Mouse (Mus musculus): ENCODE data around the gene Dctn5. TPM values are rescaled to one million over a fixed set of nuclear protein-coding genes. Genes with fewer than 3 reads are reported as not detected.

The Dctn5 gene
- polyA plus RNA-seq, 1 experiment from 2014 or later: 33.1 TPM

DNA sequence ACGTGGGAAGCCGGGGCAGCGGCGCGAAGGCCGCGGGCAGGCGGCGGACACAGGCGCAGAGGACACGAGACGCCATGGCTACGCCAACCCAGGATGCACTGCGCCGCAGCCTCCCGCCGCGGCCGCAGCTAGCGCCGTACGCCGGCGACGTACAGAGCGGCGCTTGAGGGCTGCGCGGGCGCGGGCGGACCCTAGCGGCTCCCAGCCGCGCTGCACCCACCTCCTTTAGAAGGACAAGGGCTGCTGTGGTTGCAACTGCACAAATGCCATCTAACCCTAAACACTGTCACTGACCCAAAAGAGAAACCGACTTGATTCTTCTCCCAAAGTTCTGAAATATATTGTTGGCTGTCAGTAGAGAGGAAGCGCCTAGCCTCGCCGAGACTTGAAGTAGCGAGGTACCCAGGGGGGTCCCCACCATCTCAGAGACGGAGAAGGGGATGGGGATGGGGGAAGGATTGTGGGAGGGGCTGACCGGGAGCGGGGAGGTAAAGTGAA is 31.0 kb upstream of the Dctn5 start, which contains the start of gene Ndufab1:
Gene Ndufab1 (minus strand): TSS at position 140 of the 498 bp plus-strand sequence.
- H3K27ac ChIP-seq (ENCODE audit: low read depth): peak within 1 kb of the TSS; percentile 72
- peak within 1 kb of the TSS; percentile 85 for H3K4me3 ChIP-seq (ENCODE audit: low read depth, low read length)
- no peaks in the 10 kb centered on the region for H3K9me3 ChIP-seq (ENCODE audit: low read length)
- WGBS (ENCODE audit: insufficient replicate concordance): under 1% methylated on average over 28 of the region's 43 CpGs
- H3K4me2 ChIP-seq (ENCODE audit: low read depth, low read length): peak within 1 kb of the TSS; percentile 80
- TF ChIP-seq EP300 (IDR thresholded peaks at IDR 0.05; ENCODE audit: low read depth): no peak
- TF ChIP-seq CTCF (IDR thresholded peaks at IDR 0.05; ENCODE audit: low read depth): peak; percentile 82
- ATAC-seq (peak; percentile 100), DNase-seq (peak; percentile 89)
- peaks cover 9% of the 10 kb centered on the region for H3K4me1 ChIP-seq (ENCODE audit: insufficient read depth)
- no peaks in the 10 kb centered on the region for H3K27me3 ChIP-seq (ENCODE audit: insufficient read depth, low read length)
- H3K36me3 ChIP-seq (replicated peaks; ENCODE audit: insufficient read depth, low read length): peaks cover 12% of the 10 kb centered on the region
- peak within 1 kb of the TSS; percentile 90 for H3K9ac ChIP-seq (replicated peaks)

DNA sequence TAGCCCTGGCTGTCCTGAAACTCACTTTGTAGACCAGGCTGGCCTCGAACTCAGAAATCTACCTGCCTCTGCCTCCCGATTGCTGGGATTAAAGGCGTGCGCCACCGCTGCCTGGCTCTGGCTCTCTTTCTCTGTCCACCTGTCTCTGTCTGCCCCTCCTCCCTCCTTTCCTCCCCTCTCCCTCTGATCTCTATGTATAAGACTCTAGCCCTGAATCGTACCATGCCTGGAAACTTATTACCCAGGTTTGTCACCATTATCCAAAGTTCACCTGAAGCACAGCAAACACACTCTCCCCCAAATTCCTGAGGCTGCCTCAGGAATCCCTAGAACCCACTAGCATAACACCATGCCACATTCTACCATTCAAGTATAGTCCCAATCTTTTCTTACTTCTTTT is 24.6 kb upstream of the Dctn5 start:
- Histone ChIP-seq H3K36me3 (replicated peaks; ENCODE audit: insufficient read depth, low read length) (peaks cover 31% of the 10 kb centered on the region), H3K9me3 (ENCODE audit: low read length) (no peaks in the 10 kb centered on the region)

DNA sequence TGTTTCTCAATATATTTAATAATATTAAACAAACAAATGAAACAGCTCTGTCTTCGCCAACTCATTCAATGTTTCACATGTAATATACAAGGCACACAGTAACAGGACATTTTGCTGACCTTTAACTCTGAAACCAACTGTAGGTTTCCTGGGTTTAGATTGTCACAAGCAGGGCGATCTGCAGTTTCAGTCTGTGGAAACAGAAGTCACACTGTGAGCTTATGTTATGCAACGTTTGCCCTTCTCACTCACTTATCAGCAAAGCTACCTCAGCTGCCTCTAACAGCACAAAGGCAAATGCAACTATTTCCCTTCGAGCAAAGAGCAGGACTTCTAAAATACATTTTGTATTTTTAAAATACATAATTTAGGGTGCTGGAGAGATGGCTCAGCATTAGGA is 9.3 kb upstream of the Dctn5 start:
- Histone ChIP-seq H3K4me3 (ENCODE audit: low read depth, low read length) (no peak overlapping the region), H3K9ac (replicated peaks) (no peak overlapping the region), H3K4me2 (ENCODE audit: low read depth, low read length) (no peak overlapping the region), H3K27me3 (ENCODE audit: insufficient read depth, low read length) (no peaks in the 10 kb centered on the region), H3K36me3 (replicated peaks; ENCODE audit: insufficient read depth, low read length) (peaks cover 37% of the 10 kb centered on the region), H3K27ac (ENCODE audit: low read depth) (peak overlapping the region; percentile 23; the same call in 1 of the 2 replicates), H3K9me3 (ENCODE audit: low read length) (no peaks in the 10 kb centered on the region), H3K4me1 (ENCODE audit: insufficient read depth) (peaks cover 2% of the 10 kb centered on the region; the same call in 1 of the 2 replicates)
- DNase-seq (no peak), ATAC-seq (peak; percentile 56)
- no peak for TF ChIP-seq EP300 (IDR thresholded peaks at IDR 0.05; ENCODE audit: low read depth)
- WGBS (ENCODE audit: insufficient replicate concordance): 53% methylated on average over 4 of the region's 4 CpGs

More for the DNA sequence above, 24.6 kb upstream of the Dctn5 start:
- Histone ChIP-seq H3K4me2 (ENCODE audit: low read depth, low read length) (no peak overlapping the region), H3K9ac (replicated peaks) (no peak overlapping the region), H3K27ac (ENCODE audit: low read depth) (no peak overlapping the region), H3K4me3 (ENCODE audit: low read depth, low read length) (no peak overlapping the region), H3K27me3 (ENCODE audit: insufficient read depth, low read length) (no peaks in the 10 kb centered on the region), H3K4me1 (ENCODE audit: insufficient read depth) (no peaks in the 10 kb centered on the region)
- 75% methylated on average over 6 of the region's 6 CpGs for WGBS (ENCODE audit: insufficient replicate concordance)
- ATAC-seq (no peak), DNase-seq (no peak)
- TF ChIP-seq CTCF (IDR thresholded peaks at IDR 0.05; ENCODE audit: low read depth) (no peak), EP300 (IDR thresholded peaks at IDR 0.05; ENCODE audit: low read depth) (no peak)

DNA sequence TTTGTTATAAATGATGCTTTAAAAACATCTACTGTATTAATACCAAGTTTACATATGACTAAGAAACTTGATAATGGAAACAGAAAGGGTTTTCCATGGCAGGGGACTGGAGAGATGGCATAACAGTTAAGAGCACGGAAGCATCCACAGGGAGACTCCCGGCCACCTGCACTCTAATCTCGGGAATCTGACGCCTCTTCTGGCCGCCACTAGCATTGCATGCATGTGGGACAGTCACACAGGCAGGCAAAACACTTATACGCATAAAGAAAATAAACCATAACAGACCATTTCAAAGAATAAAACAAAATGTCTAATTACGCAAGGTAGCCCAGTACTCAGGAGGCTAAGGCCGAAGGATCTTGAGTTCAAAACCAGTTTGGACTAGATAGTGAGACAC is 7.2 kb upstream of the Dctn5 start:
- 82% methylated on average over 8 of the region's 8 CpGs for WGBS (ENCODE audit: insufficient replicate concordance)

DNA sequence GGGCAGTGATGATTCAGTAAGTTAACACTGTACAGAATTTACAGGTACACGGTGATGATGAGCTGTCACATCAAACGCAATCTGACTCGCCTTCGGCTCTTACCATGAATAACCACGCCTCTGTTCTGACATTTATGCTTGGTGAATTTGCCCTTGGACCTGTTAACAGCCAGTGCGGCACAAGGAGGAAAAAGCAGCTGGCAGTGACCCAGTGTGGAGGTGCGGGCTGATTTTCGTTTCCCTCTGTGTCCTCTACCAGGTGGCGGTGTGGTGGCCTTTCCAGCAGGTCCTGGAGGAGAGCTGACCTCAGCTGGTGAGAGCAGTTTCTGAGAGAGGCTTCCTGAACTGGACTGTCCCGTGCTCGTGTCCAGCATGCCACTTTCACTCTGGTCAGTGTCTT is 5.9 kb upstream of the Dctn5 start:
- no peak overlapping the region for H3K4me2 ChIP-seq (ENCODE audit: low read depth, low read length)
- H3K4me3 ChIP-seq (ENCODE audit: low read depth, low read length): no peak overlapping the region
- TF ChIP-seq EP300 (IDR thresholded peaks at IDR 0.05; ENCODE audit: low read depth) (no peak), CTCF (IDR thresholded peaks at IDR 0.05; ENCODE audit: low read depth) (no peak)
- no peak overlapping the region for H3K9ac ChIP-seq (replicated peaks)
- H3K4me1 ChIP-seq (ENCODE audit: insufficient read depth): peaks cover 2% of the 10 kb centered on the region
- DNase-seq (no peak), ATAC-seq (no peak)
- peaks cover 34% of the 10 kb centered on the region for H3K36me3 ChIP-seq (replicated peaks; ENCODE audit: insufficient read depth, low read length)
- no peaks in the 10 kb centered on the region for H3K27me3 ChIP-seq (ENCODE audit: insufficient read depth, low read length)
- no peak overlapping the region for H3K27ac ChIP-seq (ENCODE audit: low read depth)
- no peaks in the 10 kb centered on the region for H3K9me3 ChIP-seq (ENCODE audit: low read length)
- WGBS (ENCODE audit: insufficient replicate concordance): 88% methylated on average over 11 of the region's 11 CpGs

More for the DNA sequence above, 7.2 kb upstream of the Dctn5 start:
- Histone ChIP-seq H3K27me3 (ENCODE audit: insufficient read depth, low read length) (no peaks in the 10 kb centered on the region), H3K9ac (replicated peaks) (no peak overlapping the region), H3K4me2 (ENCODE audit: low read depth, low read length) (no peak overlapping the region), H3K36me3 (replicated peaks; ENCODE audit: insufficient read depth, low read length) (peaks cover 37% of the 10 kb centered on the region), H3K27ac (ENCODE audit: low read depth) (no peak overlapping the region), H3K4me3 (ENCODE audit: low read depth, low read length) (no peak overlapping the region), H3K4me1 (ENCODE audit: insufficient read depth) (peaks cover 2% of the 10 kb centered on the region; the same call in 1 of the 2 replicates), H3K9me3 (ENCODE audit: low read length) (no peaks in the 10 kb centered on the region)
- TF ChIP-seq CTCF (IDR thresholded peaks at IDR 0.05; ENCODE audit: low read depth) (peak; percentile 20; the same call in 1 of the 2 replicates), EP300 (IDR thresholded peaks at IDR 0.05; ENCODE audit: low read depth) (no peak)
- ATAC-seq (no peak), DNase-seq (no peak)

DNA sequence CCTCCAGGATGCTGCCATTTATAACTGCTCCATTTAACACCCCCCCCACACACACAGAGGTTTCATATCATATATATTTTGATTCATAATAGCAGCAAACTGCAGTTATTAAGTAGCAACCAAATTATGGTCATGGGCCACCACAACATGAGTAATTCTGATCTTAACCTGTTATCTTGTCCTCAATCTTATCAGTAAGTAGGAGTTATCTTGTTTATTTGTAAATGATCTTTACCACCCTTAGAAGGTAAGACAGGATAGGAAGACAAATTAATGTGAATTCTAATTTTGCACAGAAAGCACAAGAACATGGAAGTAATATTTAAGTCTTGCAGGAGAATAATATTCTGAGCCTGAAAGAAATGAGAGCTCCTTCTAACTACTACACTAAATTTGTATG is 1.0 kb upstream of the Dctn5 start:
- Histone ChIP-seq H3K4me2 (ENCODE audit: low read depth, low read length) (peak overlapping the region; percentile 82), H3K9me3 (ENCODE audit: low read length) (no peaks in the 10 kb centered on the region), H3K4me3 (ENCODE audit: low read depth, low read length) (peak overlapping the region; percentile 75), H3K9ac (replicated peaks) (peak overlapping the region; percentile 84), H3K27me3 (ENCODE audit: insufficient read depth, low read length) (no peaks in the 10 kb centered on the region), H3K4me1 (ENCODE audit: insufficient read depth) (peaks cover 7% of the 10 kb centered on the region), H3K27ac (ENCODE audit: low read depth) (no peak overlapping the region), H3K36me3 (replicated peaks; ENCODE audit: insufficient read depth, low read length) (peaks cover 33% of the 10 kb centered on the region)
- no peak for TF ChIP-seq EP300 (IDR thresholded peaks at IDR 0.05; ENCODE audit: low read depth)
- no peak for TF ChIP-seq CTCF (IDR thresholded peaks at IDR 0.05; ENCODE audit: low read depth)
- DNase-seq: no peak
- no peak for ATAC-seq

DNA sequence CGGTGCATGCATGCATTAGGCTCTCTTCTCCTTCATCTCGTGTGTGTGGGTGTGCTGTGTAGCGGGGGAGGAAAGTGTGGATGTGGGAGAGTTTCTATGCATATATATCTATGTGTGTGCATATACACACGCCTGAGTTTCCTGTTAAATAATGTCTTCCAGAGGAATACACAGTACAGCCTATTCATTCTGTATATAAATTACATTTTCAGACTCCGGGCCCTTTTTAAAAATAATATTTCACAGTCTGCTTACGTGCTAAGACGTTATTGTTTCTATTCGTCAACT is 441 bp downstream of the Dctn5 start:
- Histone ChIP-seq H3K27me3 (ENCODE audit: insufficient read depth, low read length) (no peaks in the 10 kb centered on the region), H3K4me1 (ENCODE audit: insufficient read depth) (peaks cover 7% of the 10 kb centered on the region), H3K36me3 (replicated peaks; ENCODE audit: insufficient read depth, low read length) (peaks cover 30% of the 10 kb centered on the region), H3K9ac (replicated peaks) (peak overlapping the region; percentile 84), H3K27ac (ENCODE audit: low read depth) (peak overlapping the region; percentile 75), H3K4me3 (ENCODE audit: low read depth, low read length) (peak overlapping the region; percentile 75), H3K9me3 (ENCODE audit: low read length) (no peaks in the 10 kb centered on the region), H3K4me2 (ENCODE audit: low read depth, low read length) (peak overlapping the region; percentile 76)
- no peak for DNase-seq
- no peak; the same call in none of the 2 replicates for ATAC-seq
- WGBS (ENCODE audit: insufficient replicate concordance): 11% methylated on average over 8 of the region's 8 CpGs
- TF ChIP-seq EP300 (IDR thresholded peaks at IDR 0.05; ENCODE audit: low read depth): no peak
- no peak for TF ChIP-seq CTCF (IDR thresholded peaks at IDR 0.05; ENCODE audit: low read depth)

Data from liver, postnatal 0 days (tissue).